Mouse (Mus musculus) MEL (cell line): ENCODE measurements around the gene Fhad1. TPM values are rescaled to one million over a fixed set of nuclear protein-coding genes. Genes with fewer than 3 reads are reported as not detected.

Source experiments
- DNase-seq: peaks from one replicate; pipeline ENCODE4 v3.0.0; 2011; ENCODE audit warnings: low read depth, low spot score
- H3K27ac ChIP-seq: 2 replicates; pipeline ENCODE4 v1.5.1; 2012; ENCODE audit warnings: low read depth, mild to moderate bottlenecking, control low read depth, low read length, moderate library complexity; ENCODE audit not compliant: control insufficient read depth
- H3K27me3 ChIP-seq, 2 experiments: fragments of 150-350 bp in 1 of 2; sonication (generic) in 1 of 2; 2 replicates each; pipeline ENCODE4 v1.6.1; 2012; ENCODE audit warnings: low read length in 2 of 2, mild to moderate bottlenecking in 2 of 2, improper control_type of control experiment in 1 of 2, moderate library complexity in 1 of 2; ENCODE audit not compliant: insufficient read depth in 2 of 2, control insufficient read depth in 1 of 2
- H3K36me3 ChIP-seq, 2 experiments: 2 replicates each; pipeline ENCODE4 v1.6.1; 2012 to 2014; ENCODE audit warnings: low read length in 2 of 2, improper control_type of control experiment in 1 of 2, inconsistent platforms in 1 of 2, mild to moderate bottlenecking in 1 of 2; ENCODE audit not compliant: insufficient read depth in 2 of 2, control insufficient read depth in 1 of 2
- H3K4me1 ChIP-seq, 2 experiments: fragments of 150-350 bp in 1 of 2; sonication (generic) in 1 of 2; 2 replicates each; pipeline ENCODE4 v1.6.1; 2012; ENCODE audit warnings: low read length in 2 of 2, improper control_type of control experiment in 1 of 2, mild to moderate bottlenecking in 1 of 2; ENCODE audit not compliant: insufficient read depth in 2 of 2, control insufficient read depth in 1 of 2
- H3K4me3 ChIP-seq, 2 experiments: fragments of 150-350 bp in 1 of 2; sonication (generic) in 1 of 2; 2 replicates each; pipeline ENCODE4 v1.5.1; 2012; ENCODE audit warnings: low read depth in 2 of 2, low read length in 2 of 2, mild to moderate bottlenecking in 2 of 2, moderate library complexity in 2 of 2, control low read depth in 1 of 2, improper control_type of control experiment in 1 of 2; ENCODE audit not compliant: control insufficient read depth in 1 of 2, insufficient read depth in 1 of 2
- H3K79me2 ChIP-seq: 2 replicates; pipeline ENCODE4 v1.6.1; 2012; ENCODE audit warnings: mild to moderate bottlenecking, low read length, moderate library complexity; ENCODE audit not compliant: control insufficient read depth, poor library complexity, insufficient read depth
- H3K9ac ChIP-seq: 2 replicates; pipeline ENCODE4 v1.6.1; 2012; ENCODE audit warnings: low read depth, mild to moderate bottlenecking, control low read depth, low read length, moderate library complexity; ENCODE audit not compliant: control insufficient read depth, poor library complexity, severe bottlenecking
- H3K9me3 ChIP-seq: fragments of 150-350 bp; sonication (generic); replicated peaks from 2 replicates; pipeline ENCODE4 v1.6.1; 2012; ENCODE audit warnings: mild to moderate bottlenecking, low read length, improper control_type of control experiment, moderate library complexity; ENCODE audit not compliant: insufficient read depth
- BHLHE40 ChIP-seq: IDR thresholded peaks from 2 replicates; pipeline ENCODE4 v1.6.1; 2012; ENCODE audit warnings: low read depth, mild to moderate bottlenecking, inconsistent platforms, low read length, improper control_type of control experiment, borderline replicate concordance
- CHD1 ChIP-seq: IDR thresholded peaks from 2 replicates; pipeline ENCODE4 v1.6.1; 2012; ENCODE audit warnings: low read depth, mild to moderate bottlenecking, inconsistent platforms, low read length, improper control_type of control experiment
- CTCF ChIP-seq, 3 experiments: IDR thresholded peaks in 2 of 3; conservative IDR thresholded peaks in 1 of 3; 2 replicates each; pipeline ENCODE4 v1.5.1; 2011 to 2012; ENCODE audit warnings: low read length in 3 of 3, low read depth in 2 of 3, mild to moderate bottlenecking in 2 of 3, improper control_type of control experiment in 1 of 3, inconsistent platforms in 1 of 3, mixed read lengths in 1 of 3, moderate library complexity in 1 of 3; ENCODE audit not compliant: control insufficient read depth in 1 of 3, insufficient read depth in 1 of 3, poor library complexity in 1 of 3, severe bottlenecking in 1 of 3
- E2F4 ChIP-seq: IDR thresholded peaks from 2 replicates; pipeline ENCODE4 v1.6.1; 2011; ENCODE audit warnings: low read depth, low read length, improper control_type of control experiment, borderline replicate concordance
- ELF1 ChIP-seq: IDR thresholded peaks from 2 replicates; pipeline ENCODE4 v1.6.1; 2014; ENCODE audit warnings: low read depth, mild to moderate bottlenecking, inconsistent platforms, low read length, improper control_type of control experiment, moderate library complexity
- ETS1 ChIP-seq: IDR thresholded peaks from 2 replicates; pipeline ENCODE4 v1.6.1; 2012; ENCODE audit warnings: low read depth, mild to moderate bottlenecking, inconsistent platforms, low read length, improper control_type of control experiment, moderate library complexity
- GABPA ChIP-seq: IDR thresholded peaks from 2 replicates; pipeline ENCODE4 v1.6.1; 2012; ENCODE audit warnings: low read depth, mild to moderate bottlenecking, inconsistent platforms, low read length, improper control_type of control experiment, moderate library complexity
- JUND ChIP-seq: IDR thresholded peaks from 2 replicates; pipeline ENCODE4 v1.6.1; 2011; ENCODE audit warnings: low read depth, mild to moderate bottlenecking, improper control_type of control experiment, low read length
- KAT2A ChIP-seq: conservative IDR thresholded peaks from 2 replicates; pipeline ENCODE4 v1.6.1; 2012; ENCODE audit warnings: low read depth, low read length, improper control_type of control experiment, inconsistent platforms
- MAFK ChIP-seq: IDR thresholded peaks from 2 replicates; pipeline ENCODE4 v1.6.1; 2011; ENCODE audit warnings: low read depth, mild to moderate bottlenecking, low read length, improper control_type of control experiment, borderline replicate concordance
- MAX ChIP-seq: IDR thresholded peaks from 2 replicates; pipeline ENCODE4 v1.6.1; 2011; ENCODE audit warnings: low read length, improper control_type of control experiment
- MXI1 ChIP-seq: IDR thresholded peaks from 2 replicates; pipeline ENCODE4 v1.6.1; 2011; ENCODE audit warnings: mild to moderate bottlenecking, low read depth, low read length, improper control_type of control experiment
- MYC ChIP-seq: IDR thresholded peaks from 2 replicates; pipeline ENCODE4 v1.6.1; 2011; ENCODE audit warnings: low read depth, mild to moderate bottlenecking, low read length, improper control_type of control experiment, moderate library complexity
- POLR2AphosphoS2 ChIP-seq: IDR thresholded peaks from 2 replicates; pipeline ENCODE4 v1.6.1; 2011; ENCODE audit warnings: low read length, improper control_type of control experiment
- RAD21 ChIP-seq: IDR thresholded peaks from 2 replicates; pipeline ENCODE4 v1.6.1; 2011; ENCODE audit warnings: mild to moderate bottlenecking, low read depth, low read length, improper control_type of control experiment
- SIN3A ChIP-seq: IDR thresholded peaks from 2 replicates; pipeline ENCODE4 v1.6.1; 2012; ENCODE audit warnings: low read length, improper control_type of control experiment, inconsistent platforms
- SMC3 ChIP-seq: IDR thresholded peaks from 2 replicates; pipeline ENCODE4 v1.6.1; 2011; ENCODE audit warnings: low read depth, low read length, improper control_type of control experiment
- TAL1 ChIP-seq: IDR thresholded peaks from 2 replicates; pipeline ENCODE4 v1.6.1; 2012; ENCODE audit warnings: mild to moderate bottlenecking, inconsistent platforms, low read length, moderate library complexity, mixed read lengths
- TBP ChIP-seq: IDR thresholded peaks from 2 replicates; pipeline ENCODE4 v1.8.0; 2011; ENCODE audit warnings: low read depth, low read length, improper control_type of control experiment
- TCF12 ChIP-seq: IDR thresholded peaks from 2 replicates; pipeline ENCODE4 v1.6.1; 2014; ENCODE audit warnings: low read depth, mild to moderate bottlenecking, inconsistent platforms, low read length, improper control_type of control experiment, moderate library complexity
- USF1 ChIP-seq: IDR thresholded peaks from 2 replicates; pipeline ENCODE4 v1.6.1; 2014; ENCODE audit warnings: low read depth, mild to moderate bottlenecking, inconsistent platforms, low read length, improper control_type of control experiment, moderate library complexity
- ZKSCAN1 ChIP-seq: IDR thresholded peaks from 2 replicates; pipeline ENCODE4 v1.6.1; 2012; ENCODE audit warnings: low read depth, mild to moderate bottlenecking, inconsistent platforms, low read length, improper control_type of control experiment, moderate library complexity
- ZNF384 ChIP-seq: IDR thresholded peaks from 2 replicates; pipeline ENCODE4 v1.6.1; 2012; ENCODE audit warnings: low read depth, mild to moderate bottlenecking, inconsistent platforms, low read length, improper control_type of control experiment
- polyA plus RNA-seq, 2 experiments: library from polyadenylated mRNA; stranded (reverse) in 1 of 2; unstranded in 1 of 2; fragments of >175 nt in 1 of 2; fragments of >200 nt in 1 of 2; gene quantifications; 2 replicates each; pipeline versions ENCODE4 v1.2.1 to v1.2.4; 2012; ENCODE audit warnings: low replicate concordance in 2 of 2, low read depth in 1 of 2; ENCODE audit not compliant: insufficient read length in 2 of 2, insufficient read depth in 1 of 2, missing spikeins in 1 of 2
- total RNA-seq: library from RNA; depleted of rRNA; stranded (reverse); fragments of 300-350 nt; gene quantifications from 2 replicates; pipeline ENCODE4 v1.2.3, GENCODE M21; 2012

Gene Fhad1
- total and polyA plus RNA-seq, 3 experiments = not detected

DNA sequence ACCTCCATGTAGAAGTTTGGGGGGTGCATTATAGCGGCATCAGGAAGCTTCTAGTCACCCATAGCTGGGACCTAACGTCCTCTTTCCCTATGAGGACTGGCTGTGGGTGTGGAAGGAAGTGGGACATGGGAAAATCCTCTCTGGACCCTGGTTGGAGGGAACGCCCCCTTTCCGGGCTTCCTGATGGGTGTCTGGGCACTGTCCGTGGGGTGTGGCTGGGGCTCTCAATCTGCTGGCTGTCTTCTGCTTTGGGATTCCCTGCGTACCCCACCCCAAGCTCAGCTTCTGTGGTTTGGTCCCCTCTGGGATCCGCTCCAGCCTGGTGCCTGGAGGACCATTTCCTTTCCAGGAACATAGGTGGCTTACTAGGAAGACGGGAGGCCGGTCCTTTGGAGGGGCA, 141.9 kb downstream of the Fhad1 start:
- H3K4me3 ChIP-seq = no peak overlapping the region; a peak in 1 of 4 replicates
- H3K79me2 ChIP-seq = peaks cover 19% of the 10 kb centered on the region
- H3K27ac ChIP-seq = no peak overlapping the region
- peaks cover 1 to 21% of the 10 kb centered on the region in 2 experiments; a peak in 3 of 4 replicates for H3K4me1 ChIP-seq
- peaks cover 0 to 12% of the 10 kb centered on the region in 2 experiments; a peak in 2 of 4 replicates for H3K36me3 ChIP-seq
- TF ChIP-seq BHLHE40 (no peak), KAT2A (no peak), MAFK (no peak), USF1 (no peak), ZNF384 (no peak), ELF1 (no peak), TCF12 (no peak), POLR2AphosphoS2 (no peak), TBP (no peak)
- H3K27me3 ChIP-seq = no peaks in the 10 kb centered on the region
- no peak for DNase-seq
- H3K9ac ChIP-seq = no peak overlapping the region
- H3K9me3 ChIP-seq = no peaks in the 10 kb centered on the region

DNA sequence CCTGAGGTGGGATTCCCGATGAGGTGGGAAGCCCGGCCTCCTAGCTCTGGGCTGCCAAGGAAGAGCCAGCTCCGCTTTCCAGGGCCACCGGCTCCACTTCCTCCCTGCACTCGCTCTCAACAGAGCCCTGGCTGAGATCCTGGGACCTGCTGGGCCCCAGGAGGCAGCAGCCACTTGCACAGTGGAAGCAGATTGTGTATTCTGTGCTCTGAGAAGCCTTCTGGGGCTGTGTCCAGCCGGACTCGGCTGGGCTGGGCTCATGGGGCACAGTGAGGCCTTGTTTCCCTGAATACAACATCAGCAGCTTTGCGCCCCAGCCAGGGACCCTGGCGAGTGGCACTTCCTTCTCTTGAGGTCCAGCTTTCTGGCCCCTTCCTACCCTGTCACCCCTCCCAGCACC, 143.0 kb downstream of the Fhad1 start:
- Histone ChIP-seq H3K9me3 (no peaks in the 10 kb centered on the region), H3K9ac (no peak overlapping the region), H3K4me1 (peaks cover 1 to 21% of the 10 kb centered on the region in 2 experiments; a peak in 3 of 4 replicates), H3K79me2 (peaks cover 19% of the 10 kb centered on the region), H3K27ac (no peak overlapping the region), H3K27me3 (no peaks in the 10 kb centered on the region), H3K36me3 (peaks cover 0 to 12% of the 10 kb centered on the region in 2 experiments; a peak in 2 of 4 replicates), H3K4me3 (no peak overlapping the region)
- DNase-seq = no peak
- TF ChIP-seq MYC = no peak

DNA sequence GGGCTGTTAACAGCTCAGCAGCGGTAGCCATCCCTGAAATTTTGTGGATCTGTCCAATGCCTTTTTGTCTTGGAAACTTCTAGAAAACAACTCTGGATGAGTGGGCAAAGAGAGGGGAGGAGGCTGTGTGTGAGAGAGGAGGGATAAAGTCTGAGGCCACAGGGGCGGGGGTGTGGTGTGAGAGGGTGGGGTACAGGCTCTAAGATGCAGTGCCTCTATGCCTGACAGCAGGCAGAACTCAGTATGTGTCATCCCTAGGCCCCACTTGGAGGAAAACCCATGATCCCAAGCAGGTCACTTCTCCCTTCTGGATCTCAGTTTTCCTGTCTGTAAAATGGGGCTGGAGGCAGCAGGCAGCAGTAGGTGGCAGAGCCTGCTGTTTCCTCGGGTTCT, 143.6 kb downstream of the Fhad1 start:
- Histone ChIP-seq H3K4me1 (peaks cover 1 to 21% of the 10 kb centered on the region in 2 experiments; a peak in 3 of 4 replicates), H3K36me3 (peaks cover 0 to 12% of the 10 kb centered on the region in 2 experiments; a peak in 2 of 4 replicates), H3K9ac (no peak overlapping the region), H3K4me3 (no peak overlapping the region), H3K79me2 (peaks cover 19% of the 10 kb centered on the region), H3K27me3 (no peaks in the 10 kb centered on the region), H3K27ac (no peak overlapping the region), H3K9me3 (no peaks in the 10 kb centered on the region)
- DNase-seq = no peak
- no peak for TF ChIP-seq GABPA
- no peak for TF ChIP-seq JUND
- no peak for TF ChIP-seq RAD21
- no peak for TF ChIP-seq MAX
- TF ChIP-seq SIN3A = no peak
- no peak for TF ChIP-seq SMC3
- TF ChIP-seq POLR2AphosphoS2 = no peak
- TF ChIP-seq CHD1 = no peak
- no peak for TF ChIP-seq ETS1
- TF ChIP-seq TAL1 = no peak
- no peak for TF ChIP-seq MXI1
- TF ChIP-seq KAT2A = no peak
- TF ChIP-seq TBP = no peak
- no peak for TF ChIP-seq E2F4
- TF ChIP-seq ZKSCAN1 = no peak
- TF ChIP-seq CTCF (IDR thresholded peaks at IDR 0.05 in 2 of 3, conservative IDR thresholded peaks at IDR 0.05 in 1 of 3; ENCODE audit: control insufficient read depth in 1 of 3, insufficient read depth in 1 of 3, low read depth in 2 of 3, low read length in 3 of 3, poor library complexity in 1 of 3, severe bottlenecking in 1 of 3) = no peak
- no peak for TF ChIP-seq MAFK
